Mouse (Mus musculus) hindlimb bud, embryonic 11.5 days (tissue): ENCODE results near the gene Tmem206.

ENCODE experiments used
- DNase-seq: peaks from one replicate; pipeline ENCODE4 v3.0.0-alpha.2; 2012; ENCODE audit warnings: low read depth, low spot score; ENCODE audit errors: extremely low spot score

Tmem206 gene

DNA sequence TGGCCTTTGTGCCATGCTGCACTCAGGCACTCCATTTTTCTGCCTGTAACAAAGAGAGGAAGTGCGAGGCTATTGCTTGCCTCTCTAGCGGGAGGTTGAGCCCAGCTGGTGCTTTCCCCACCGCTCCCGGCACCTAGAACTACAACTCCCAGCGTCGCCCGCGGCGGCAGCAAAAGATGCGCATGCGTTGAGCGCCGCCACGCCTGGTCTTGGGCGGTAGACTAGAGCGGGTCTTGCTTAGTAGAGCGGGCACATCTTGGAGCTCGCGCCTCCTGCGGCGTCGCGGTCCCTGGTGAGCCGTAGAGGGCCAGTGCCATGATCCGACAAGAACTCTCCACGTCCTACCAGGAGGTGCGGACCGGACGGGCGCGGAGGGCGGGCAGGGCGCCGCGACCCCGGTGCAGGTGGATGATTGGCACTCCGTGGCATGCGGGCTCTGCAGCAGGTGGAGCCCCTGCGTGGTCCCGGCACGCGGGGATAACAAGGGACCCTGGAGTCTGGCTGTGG lies at the start of gene Tmem206:
Gene Tmem206, plus strand, starts transcription at position 187 of the 507 bp plus-strand sequence.
- DNase-seq = peak; percentile 82

DNA sequence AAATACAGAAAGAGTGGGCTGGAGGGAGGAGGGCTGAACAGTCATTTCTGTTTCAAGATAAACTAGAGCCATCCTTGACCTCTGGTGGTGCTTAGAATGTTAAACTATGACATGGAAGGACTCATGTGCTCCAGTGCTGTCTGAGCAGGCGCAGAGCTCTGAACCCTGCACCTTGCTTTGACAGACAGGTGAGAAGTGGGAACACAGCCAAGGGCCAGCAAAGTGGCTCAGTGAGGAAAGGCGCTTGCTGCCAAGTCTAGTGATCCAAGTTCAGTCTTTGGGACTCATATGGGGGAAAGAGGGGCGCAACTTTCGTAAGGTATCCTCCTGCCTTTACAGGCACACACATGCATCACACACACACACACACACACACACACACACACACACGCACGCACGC lies 49.5 kb upstream of the Tmem206 start:
- no peak for DNase-seq

DNA sequence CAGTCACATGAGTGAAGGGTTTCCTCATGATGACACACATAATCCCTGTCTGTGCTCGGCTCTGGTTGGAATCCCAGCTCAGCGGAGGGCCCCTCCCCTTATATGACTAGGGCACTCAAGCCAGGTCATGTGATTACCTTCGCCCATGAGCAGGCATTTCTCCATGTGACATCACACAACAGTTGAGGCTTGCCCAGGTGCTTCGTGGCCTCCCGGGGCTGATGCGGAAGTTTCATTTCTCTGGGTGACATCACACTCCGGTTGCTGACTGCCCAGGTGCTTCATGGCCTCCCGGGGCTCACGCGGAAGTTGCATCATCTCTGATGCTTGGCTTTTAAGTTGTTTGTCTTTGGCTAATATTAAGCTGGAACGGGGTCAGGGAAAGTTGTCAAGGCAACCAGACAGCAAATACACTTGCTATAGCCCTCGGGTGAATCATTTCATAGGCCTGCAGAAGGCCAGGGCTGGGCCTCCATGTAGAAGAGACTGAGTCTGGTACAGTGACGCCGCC lies 48.1 kb upstream of the Tmem206 start:
- DNase-seq = no peak

DNA sequence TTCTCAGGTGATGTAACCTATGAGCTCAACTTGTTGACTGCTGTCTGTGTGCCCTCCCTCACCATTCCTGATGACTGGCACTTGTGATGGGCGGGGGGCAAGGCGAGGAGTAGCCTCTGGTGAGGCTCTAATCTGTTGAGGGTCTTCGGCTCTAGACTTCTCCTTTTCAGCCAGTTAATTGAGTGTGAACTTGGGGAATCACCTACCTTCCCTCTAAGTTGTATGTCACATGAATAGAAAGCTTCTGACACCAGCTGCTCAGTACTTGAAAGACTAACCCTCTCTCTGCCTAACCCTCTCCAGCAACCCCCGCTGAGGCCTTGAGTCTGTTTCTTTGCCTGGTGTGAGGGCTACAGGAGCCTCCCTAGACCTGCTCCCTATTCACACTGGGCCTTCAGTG lies 47.4 kb upstream of the Tmem206 start:
- DNase-seq = no peak

DNA sequence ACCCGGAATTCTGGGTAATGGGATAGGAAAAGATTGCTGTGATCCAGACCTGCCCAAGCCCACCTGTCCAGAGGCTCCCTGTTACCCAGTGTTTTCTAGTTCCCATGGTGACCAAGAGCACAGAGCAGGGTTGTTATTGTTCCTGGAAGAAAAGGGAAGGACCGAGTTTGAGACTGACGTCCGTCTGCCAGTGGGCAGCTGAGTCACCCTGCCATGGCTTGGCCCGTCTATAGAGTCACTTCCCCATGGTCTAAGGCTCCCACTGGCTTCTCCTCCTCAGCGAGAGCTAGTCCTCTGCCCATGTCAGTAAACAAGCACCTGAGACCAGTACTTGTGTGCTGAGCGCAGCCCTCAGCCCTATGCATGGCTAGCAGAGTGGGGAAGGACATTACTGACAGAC lies 44.5 kb upstream of the Tmem206 start:
- no peak for DNase-seq

DNA sequence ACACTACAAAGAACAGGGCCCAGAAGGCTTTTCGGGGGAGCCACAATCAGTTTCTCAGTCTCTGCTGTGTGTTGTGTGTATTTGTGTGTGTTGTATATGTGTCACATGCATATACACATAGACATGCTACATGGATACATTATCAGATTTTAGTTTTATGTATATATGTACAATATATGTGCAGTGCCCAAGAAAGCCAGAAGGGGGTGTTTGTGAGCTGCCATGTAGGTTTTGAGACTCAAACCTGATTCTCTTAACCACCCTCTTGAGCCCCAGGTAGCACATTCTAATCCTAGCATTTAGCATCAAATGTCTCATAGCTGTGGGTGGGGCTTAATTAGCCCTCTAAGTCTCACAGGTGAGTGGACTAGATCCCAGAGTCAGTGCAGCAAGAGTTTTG lies 43.4 kb upstream of the Tmem206 start:
- DNase-seq = no peak

DNA sequence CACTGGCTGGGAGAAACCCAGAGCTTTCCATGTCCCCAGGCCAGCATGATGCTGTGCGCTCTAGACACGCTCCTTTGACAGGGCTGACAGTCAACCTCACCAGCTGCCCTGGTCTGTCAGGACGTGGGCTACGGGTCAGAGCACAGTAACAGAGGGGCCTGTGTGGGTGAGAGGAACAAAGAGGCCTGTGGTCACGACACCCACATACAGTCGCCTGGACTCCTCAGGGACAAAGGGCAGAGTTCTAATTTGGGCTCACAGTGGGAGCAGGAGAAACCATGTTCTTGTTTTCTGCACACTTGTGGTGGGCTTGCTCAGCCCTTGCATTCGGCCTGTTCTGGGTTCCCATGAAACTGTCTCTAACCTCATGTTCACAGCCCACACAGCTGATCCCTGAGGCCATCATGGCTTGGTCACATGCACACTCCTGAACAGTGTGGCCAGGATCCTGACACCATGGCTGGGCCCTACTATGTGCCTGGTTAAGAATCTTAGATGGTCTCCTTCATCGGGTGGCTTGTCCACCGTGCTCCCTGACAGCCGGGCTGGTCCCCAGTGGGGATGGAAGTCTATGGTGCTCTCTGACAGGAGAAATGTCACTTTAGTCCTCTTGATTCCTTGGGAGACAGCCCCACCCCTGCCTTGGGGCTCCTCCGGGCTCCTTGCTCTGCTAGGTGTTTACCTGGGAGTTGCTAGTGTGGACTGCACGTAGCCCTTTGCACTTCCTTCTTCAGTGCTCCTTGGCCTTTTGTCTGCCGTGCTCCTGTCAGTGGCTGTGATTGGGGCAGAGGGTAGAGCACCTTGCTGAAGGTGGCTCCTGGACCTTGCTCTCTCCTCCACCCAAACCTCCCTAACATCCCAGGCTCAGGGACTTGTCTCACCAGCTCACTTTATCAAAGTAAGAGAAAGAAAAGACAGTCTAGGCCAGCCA lies 42.3 kb upstream of the Tmem206 start:
- no peak for DNase-seq

DNA sequence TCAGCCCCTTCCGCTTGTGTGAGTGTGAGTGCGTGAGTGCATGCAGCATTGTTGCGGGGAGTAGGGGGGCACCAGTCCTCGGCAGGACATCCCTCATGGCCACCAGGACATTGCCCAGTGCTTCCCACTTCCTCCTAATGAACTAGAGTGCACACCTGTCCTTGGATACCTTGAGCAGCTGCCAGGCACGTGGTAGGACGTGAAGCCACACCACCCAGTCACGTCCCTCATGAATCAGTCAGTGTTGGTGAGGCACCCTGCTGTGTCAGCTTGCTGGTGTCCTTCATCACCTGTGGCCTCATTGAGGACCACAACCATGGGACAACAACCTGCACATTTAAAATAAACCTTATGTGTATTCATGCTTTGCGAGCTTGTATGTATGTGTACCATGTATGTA lies 41.2 kb upstream of the Tmem206 start:
- DNase-seq = no peak

DNA sequence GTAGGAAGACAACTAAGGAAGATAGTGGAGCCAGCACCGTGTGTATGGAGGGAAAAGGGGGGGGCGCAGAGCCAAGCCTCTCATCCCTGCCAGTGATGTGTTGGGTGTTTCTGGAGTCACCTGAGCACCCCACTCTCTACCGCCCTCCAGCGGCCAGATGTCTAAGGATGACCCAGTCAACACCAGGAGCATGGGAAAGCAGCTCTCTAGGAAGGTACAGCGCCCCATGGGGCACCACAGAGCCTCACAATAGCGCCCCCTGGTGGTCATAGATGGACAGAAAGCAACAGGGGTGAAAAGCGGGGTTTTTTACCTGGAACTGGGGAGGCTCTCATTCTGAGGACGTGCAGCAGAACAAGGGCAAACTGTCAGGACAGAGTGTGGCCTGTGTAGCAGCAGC lies 37.0 kb upstream of the Tmem206 start:
- DNase-seq = no peak

DNA sequence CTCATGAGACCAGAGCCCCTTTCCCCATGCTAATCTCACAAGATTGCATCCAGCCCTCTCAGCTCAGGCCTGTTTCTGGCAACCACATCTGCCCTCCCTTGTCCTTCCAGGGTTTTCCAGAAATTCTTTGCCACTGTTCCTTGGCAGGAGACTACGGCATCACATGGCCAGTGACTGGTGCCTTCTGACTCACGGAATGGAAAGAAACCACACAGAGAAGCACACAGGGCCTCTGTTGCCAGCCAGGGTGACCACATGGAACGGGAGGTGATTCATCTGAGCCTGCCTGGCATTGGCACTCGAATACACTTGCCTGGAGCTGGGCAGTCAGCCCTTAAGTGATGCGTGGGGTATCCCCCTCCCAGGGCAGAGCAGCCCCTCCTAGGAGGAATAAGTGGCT lies 33.4 kb upstream of the Tmem206 start:
- no peak for DNase-seq

DNA sequence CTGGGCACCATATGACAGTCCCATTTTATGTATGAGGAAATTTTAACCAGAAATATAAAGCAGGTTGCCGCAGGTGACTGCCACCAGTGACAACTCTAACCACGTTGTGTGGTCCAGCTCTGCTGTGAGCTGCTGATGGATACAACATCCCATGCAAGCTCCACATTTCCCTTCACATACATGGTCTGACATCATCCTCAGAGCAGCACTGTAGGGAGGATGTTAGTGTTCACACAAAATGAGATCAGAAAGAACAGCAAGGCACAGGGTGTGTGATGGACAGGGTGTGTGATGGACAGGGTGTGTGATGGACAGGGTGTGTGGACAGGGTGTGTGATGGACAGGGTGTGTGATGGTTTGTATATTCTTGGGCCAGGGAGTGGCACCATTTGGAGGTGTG lies 32.7 kb upstream of the Tmem206 start:
- DNase-seq = no peak

DNA sequence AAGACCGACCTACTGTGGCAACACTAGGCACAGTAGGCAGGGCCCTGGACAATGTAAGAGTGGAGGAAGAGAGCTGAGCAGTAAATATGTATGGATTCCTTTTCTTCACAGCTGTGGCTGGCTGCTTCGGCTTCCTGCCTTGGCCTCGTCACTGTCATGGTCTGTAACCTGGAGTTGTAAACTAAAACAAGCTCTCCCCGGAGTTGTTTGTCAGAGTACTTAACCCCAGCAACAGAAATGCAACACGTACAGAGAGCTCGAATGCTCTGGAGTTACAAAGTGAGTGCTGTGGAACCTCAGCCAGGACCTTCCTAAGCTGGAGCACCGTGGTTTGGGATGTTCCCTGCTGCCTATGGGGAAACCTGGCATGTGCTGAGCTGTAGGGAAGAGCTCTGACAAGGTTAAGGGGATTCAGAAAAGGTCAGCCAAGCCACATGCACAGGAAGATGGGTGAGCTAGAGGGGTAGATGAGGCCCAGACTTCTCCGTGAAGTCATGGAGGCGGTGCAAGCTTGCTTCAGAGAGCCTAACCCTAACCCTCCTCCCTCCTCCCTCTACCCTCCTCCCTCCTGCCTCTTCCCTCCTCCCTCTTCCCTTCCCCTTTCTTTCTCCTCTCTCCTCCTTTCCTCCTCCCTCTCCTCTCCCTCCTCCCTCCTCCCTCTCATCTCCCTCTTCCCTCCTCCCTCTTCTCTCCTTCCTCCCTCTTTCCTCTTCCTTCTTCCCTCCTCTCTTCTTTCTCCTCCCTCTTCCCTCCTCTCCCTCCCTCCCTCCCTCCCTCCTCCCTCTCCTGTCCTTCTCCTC lies 31.5 kb upstream of the Tmem206 start:
- DNase-seq = no peak

DNA sequence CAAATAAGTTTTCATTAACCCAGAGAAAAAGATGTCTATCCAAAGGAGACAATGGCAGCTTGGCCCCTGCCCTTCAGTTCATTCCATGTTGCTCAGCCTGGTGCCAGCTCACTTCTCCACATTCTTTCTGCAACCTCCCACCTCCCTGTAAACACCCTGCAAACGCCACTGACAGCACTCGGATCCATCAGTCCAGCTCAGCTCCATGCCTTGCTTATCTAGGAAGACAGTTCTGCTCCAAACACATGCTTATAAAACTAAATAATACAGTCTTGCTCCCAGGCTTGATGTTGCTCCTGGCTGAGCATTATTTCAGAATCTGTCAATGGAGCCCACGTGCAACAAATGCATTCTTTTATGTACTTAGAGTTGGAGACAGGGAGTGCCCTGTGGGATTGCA lies 29.9 kb upstream of the Tmem206 start:
- DNase-seq = no peak

DNA sequence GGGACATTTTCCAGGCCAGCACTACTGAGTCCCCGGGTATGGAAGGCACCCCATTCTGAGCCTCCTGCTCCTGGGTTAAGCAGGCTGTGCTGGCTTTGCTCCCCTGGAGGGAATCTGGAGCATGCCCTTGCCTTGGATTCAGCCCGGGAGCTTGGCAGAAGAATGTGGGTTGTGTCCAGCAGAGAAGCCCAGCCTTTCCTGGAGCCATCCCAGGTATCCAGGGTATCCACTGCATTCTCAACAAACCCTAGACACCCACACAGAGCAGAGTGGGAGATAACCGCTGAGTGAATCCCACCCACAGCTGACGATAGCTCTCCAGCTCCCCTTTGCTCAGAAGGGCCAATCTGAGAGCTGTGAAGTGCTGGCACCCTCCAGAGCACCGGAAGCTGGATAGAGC lies 29.3 kb upstream of the Tmem206 start:
- no peak for DNase-seq

DNA sequence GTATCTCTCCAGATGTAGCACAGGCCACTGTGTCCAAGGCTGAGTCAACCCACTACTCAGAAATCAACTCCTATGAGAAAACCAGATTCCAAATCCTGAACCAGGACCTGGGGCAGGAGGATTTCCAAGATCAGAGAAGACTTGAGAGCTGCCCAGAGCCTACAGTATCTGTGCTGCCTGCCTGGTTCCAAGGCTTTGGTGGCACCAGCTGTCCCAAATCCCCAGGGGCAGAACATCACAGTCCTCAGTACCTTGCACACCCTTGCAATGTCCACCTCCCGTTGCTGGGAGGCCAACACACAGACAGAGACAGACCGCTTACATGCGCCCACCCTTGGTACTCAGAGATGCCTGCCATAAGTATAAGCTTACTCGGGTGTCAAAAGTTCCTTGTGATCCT lies 27.4 kb upstream of the Tmem206 start:
- no peak for DNase-seq

DNA sequence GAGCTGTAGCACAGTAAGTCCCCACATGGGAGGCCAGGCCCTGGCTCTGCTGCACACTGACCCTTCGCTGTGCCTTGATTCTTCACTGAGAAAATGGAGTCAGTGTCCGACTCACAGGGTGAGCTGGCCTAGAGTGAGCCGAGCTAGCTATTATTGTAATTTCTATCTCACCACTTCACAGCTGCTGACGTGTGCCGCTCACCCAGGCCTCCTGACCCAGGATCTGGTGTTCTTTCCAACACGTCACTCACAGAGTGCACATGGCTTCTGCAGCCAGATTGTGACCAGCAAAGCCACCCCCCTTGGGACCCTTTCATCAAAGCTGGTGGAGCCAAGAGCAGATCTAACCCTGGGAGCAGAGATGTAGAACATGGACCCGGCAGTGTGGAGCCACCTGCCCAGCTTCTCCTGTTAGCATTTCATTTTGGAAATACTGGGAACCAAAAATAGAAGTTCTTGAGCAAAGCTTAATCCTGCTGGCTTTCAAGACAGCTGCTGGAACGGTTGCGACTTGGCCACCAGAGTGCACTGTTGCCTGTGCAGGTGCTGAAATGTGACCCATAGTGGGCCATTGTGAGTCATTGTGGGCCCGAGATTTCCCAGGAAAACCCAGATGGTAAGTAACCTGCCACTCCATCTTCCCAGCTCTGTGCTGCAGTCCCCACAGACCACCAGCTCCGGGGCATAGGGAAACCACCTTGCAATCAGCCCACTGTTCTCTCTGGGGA lies 26.3 kb upstream of the Tmem206 start:
- DNase-seq = no peak

DNA sequence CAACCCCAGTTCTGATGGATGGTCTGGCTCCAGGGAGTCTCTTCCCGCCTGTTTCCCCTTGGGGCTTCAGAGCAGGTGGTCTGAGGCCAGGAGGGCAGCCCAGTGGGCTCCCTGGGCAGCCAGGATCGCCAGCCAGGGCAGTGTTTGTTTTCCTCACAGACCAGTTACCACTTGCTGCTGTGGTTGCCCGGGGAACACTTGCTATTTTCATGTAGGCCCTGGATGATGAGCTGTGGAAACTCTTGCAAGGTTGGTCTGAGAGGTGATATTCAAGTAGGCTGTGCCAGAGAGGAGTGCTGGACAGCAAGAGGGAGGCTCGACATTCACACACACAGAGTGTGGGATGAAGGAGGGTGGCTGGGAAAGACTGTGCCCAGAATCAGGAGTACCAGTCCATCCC lies 23.8 kb upstream of the Tmem206 start:
- DNase-seq = no peak

DNA sequence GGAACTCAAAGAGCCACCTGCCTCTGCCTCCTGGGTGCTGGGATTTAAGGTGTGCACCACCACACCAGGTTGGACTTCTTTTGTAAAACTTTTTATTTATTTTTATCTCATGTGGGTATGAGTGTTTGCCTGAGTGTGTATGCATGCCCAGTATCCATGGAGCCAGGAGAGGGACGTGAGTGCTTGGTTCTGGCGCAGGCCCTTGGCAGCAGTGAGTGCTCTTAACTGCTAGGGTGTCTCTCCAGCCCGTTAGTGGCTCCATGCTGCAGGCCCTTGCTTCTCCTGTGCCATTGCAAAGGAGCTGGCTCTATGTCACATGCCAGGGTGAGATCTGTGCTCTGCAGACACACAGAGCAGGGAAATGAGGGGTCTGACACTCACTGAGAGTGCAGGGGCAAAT lies 22.0 kb upstream of the Tmem206 start:
- no peak for DNase-seq

DNA sequence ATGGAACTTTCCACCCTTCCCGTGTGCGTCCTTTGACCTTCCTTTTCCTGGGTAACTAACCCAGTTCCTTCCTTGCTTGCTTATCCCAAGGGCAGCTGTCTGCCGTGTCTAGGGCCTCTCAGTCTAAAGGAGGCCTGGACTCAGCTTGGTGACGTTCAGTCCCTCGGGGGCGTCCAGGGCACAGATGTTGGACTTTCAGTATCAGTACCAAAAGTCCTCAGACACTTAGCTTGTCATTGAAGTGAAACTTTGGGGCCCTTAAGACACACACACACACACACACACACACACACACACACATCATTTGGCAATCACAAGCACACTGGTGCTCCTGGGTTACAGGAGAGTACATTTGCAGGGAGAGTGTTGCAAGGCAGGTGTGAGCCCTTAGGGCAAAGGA lies 21.5 kb upstream of the Tmem206 start:
- DNase-seq = no peak

DNA sequence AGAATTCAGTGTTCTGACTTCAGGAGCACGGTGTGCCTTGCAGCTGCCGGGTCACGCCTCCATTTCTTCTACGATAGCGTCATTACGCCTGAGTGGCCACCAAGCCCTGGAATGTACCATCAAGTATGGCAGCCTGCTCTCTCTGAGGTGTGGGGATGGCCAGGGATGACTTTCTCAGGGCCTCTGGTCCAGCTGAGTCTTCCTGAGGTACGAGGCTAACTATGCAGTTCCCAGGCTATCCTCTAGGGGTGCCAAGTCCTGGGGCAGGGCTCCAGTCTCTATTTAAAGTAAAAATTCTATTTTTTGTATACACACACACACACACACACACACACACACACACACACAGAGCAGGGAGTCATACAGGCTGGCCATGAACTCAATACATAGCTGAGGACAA lies 20.1 kb upstream of the Tmem206 start:
- DNase-seq = no peak

DNA sequence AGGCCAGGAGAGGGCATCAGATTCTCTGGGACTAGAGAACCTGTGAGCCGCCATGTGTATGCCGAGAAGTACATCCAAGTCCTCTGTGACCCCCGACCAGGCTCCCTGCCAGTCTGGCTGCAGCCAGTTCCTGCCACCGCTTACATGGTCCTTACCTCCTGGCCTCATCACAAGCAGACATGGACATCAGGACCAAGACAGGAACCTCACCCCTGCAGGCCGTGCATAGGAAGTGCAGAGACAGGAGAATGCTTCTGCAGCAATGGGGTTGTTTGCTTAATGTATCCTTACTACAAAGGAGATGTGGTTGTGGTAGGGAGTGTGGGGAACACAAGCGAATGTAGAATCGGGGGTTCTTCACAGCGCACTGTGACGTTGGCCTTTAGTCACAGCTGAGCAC lies 19.4 kb upstream of the Tmem206 start:
- DNase-seq = no peak
